Mouse (Mus musculus) heart, adult 11 months (tissue): ENCODE measurements around the gene Itgb7.

ENCODE experiments used
- DNase-seq: peaks from one replicate; pipeline ENCODE4 v3.0.0; 2022

Itgb7 gene

GRCm38 (mm10) chr15:102231748-102232147 is at the start of gene Itgb7:
Itgb7 (minus strand) TSS chr15:102231944.
- peak; percentile 94 for DNase-seq

GRCm38 (mm10) chr15:102280623-102281022 is 48.9 kb upstream of the Itgb7 start:
- DNase-seq: peak; percentile 94

GRCm38 (mm10) chr15:102279783-102280520 is 48.2 kb upstream of the Itgb7 start:
- peak; percentile 92 for DNase-seq

DNA sequence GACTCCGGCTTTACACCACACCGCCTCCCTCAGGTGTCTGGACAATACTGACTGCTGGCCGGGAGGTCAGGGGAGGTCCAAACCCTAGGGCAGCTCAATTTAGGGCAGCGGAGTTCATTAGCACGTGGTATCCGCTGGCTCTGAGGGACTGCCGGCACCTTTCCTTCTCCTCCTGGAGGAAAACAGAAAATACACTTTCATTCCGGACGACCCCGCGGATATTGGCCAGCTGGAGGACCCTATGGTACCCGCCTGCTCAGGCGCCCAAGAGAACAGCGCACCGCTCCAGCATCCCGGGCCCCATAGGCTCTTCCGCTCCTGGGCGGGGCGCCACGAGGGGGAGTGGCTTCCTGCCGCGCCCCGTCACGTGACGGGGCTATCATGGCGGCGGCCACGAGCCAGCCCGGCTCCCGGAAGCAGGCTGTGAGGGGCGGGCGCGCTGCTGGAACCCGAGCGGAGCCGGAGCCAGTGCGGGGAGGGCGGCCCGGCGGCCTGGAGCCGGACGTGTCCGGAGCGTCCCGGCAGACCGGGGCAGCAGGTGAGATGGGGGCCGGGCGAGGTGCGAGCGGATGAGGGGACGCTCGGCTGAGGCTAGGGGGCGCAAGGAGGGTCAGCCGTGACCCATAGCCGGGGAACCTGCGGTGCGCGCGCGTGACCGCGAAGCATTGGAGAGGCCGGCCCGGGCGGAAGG is 47.5 kb upstream of the Itgb7 start, which contains the start of gene Mfsd5:
TSS of gene Mfsd5 (plus strand) at position 363 of the 691 bp plus-strand sequence.
- peak; percentile 99 for DNase-seq

- no peak for DNase-seq
Measured at GRCm38 (mm10) chr15:102278726-102279091, 47.0 kb upstream of the Itgb7 start.

DNA sequence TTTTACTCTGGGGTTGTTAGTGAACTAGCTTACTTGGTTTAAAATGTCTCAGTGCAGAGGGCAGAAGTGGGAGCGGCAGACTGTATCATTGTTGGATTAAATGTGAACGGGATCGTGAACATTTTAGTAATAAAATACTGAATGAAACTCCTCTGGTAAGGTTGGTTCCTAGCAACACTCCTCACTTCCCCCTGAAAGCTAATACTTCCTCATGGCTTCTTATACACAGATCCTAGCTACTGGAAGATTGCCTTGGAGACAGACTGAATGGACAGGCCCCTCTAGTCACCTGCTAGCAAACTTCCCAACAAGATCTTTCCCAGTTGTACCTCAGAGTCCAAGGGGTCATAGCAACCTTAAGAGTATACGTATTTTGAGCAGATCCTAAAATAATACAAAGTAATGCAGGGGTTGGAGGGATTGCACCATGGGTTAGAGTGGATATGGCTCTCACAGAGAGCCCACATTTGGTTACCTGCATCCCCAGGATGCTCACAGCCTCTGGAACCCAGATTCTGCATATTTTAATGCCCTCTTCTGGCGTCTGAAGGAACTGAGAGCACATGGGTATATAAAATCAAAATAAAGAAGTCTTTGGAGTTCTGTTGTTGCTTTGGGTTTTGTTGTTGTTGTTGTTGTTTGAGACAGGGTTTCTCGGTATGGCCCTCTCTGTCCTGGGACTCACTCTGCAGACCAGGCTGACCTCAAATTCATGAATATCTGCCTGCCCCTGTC is 42.4 kb upstream of the Itgb7 start:
- no peak for DNase-seq

- DNase-seq: peak; percentile 85
Measured at GRCm38 (mm10) chr15:102271441-102271840, 39.7 kb upstream of the Itgb7 start.

- DNase-seq: peak; percentile 87
Measured at GRCm38 (mm10) chr15:102270274-102270960, 38.7 kb upstream of the Itgb7 start, which contains the start of gene Gm9918. Gm9918 (plus strand) TSS chr15:102270563.

DNA sequence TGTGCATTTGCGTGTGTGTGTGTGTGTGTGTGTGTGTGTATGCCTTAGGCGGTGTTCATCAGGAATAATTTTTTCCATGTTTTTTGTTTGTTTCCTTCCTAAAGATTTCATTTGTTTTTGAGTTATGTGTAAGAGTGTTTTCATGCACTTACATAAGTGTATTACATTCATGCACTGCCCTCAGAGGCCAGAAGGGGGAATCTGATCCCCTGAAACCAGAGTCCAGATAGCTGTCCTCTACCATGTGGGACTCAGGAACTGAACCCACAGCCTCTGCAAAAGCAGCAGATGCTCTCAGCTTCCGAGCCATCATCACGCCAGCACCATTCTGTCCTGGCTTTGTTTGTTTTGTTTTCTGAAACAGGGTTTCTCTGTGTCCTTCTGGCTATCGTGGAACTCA is 33.8 kb upstream of the Itgb7 start:
- DNase-seq: no peak

DNA sequence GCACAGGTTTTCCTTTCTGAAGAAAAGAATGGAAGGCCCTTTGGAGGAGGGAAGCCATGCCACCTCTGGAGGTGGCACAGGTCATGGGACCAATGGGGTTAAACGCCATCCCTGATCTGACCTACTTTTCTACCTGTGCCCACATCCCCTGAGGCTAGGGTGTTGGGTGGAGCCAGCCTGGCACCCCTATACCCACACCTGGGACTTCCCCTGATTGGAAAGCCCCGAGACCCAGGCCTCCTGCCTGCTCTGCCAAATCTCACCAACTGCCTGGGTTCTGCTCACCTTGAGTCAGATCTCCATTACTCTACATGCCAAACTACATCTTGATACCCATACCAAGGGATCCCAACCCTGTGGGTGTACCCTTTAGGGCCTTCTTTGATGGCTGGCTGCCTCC is 31.3 kb upstream of the Itgb7 start:
- DNase-seq: peak; percentile 92

- DNase-seq: no peak
Measured at GRCm38 (mm10) chr15:102262582-102262981, 30.8 kb upstream of the Itgb7 start.

- peak; percentile 96 for DNase-seq
Measured at GRCm38 (mm10) chr15:102258581-102259253, 27.0 kb upstream of the Itgb7 start.

- peak; percentile 98 for DNase-seq
Measured at GRCm38 (mm10) chr15:102258076-102258470, 26.3 kb upstream of the Itgb7 start.

DNA sequence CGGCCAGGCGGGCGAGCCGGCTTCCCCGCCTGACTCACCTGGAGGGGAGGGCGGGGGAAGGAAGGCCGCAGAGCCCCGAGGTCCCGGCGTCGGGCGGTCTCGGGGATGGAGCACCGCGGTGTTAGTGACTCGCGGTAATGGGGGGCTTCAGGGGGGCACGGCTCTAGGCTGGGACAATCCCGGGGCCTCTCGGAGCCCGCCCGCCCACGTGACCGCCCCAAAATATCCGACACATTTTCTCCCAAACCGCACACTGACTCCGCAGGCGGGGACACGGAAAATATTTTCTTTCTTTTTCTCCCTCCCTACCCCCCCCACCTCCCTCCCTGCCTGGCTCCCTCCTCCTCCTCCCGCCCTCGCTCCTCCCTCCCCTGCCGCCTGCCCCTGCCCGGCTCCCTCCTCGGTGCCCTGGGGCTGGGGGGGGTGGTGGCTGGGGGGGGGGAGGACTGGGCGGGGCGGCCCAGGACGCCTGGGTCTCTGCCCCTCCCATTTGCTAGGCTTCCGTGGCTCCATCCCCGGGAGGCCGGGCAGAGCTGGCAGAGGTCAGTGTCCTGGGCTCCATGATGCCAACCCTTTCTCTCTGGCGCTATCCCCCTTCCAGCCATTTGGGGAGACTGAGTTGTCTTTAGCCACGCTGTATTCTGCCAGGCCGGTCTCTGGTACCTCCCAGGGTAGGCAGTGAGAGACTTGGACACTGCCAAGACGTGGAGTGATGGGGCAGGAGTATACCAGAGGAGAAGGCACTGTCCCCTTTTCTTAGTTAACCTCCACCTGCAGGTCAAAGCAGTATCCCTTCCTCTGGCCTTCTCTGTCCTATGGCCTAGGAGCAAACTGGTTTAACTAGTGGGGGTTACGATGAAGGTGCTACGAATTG is 25.7 kb upstream of the Itgb7 start, which contains the start of gene Rarg:
TSS of gene Rarg (minus strand) at position 316 of the 874 bp plus-strand sequence.
- peak; percentile 98 for DNase-seq

DNA sequence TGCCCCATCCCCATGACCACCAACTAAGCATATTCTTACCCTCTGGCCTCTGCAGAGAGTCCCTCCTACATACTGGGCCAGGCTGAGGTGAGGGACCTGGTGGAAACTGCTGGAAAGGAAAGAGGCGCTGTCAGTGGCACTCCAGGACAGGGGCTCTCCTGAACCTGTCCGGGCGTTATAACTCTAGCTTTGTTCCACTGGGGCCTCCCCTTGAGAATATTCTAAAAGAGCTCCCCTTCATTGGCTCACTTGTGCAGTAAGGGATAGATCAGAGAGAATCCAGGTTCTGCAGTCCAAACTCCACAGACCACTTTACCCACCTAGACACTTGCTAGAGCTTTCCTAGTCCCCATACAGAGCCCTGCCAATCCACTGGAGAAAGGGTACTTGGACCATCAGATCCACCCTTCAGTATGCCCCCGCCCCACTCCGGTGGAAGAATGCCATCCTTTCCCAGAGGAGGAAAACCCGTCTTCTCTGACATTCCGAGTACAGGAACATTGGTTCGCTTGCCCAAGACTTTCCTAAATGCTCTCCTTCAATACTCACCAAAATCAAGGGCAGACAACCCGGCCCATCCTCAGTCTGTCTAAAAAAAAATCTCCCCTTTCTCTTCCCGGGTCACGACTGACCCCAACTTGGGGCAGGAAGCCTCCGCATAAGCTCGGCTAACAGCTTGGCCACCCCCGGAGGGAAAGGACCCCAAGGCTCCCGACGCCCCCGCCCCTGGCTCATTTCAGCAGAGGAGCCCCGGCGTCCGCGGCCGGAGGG is 24.9 kb upstream of the Itgb7 start:
- peak; percentile 92 for DNase-seq

DNA sequence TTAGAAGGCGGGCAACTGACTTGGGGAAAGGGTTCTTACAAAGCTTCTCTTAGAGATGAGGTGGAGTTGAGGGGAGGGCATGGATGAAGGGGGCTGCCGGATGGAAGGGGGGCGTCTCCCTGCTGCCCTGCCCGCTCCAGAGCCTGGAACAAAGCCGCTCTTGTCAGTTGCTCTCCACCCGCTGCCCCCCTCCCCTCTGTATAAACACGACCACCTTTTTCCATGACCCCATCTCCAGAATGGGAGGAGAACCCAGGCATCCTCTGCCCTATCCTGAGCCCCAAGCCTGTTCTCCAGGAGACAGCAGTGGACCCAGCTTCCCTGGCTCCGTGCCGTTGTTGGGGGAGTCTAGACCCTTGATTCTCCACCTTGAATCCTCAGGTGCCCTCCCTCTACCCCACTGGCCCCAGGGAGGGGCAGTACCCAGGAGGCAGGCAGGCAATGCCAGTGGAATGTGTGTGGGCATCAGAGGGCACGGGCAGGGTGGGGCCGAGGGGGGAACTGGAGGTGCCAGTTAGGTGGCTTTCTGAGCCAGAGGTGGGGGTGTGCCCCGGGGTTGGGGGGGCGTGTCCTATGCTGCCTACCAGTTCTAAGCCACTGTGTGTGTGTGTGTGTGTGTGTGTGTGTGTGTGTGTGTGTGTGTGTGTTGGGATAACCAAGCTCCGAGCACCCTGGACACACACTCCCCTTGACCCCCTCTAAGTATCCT is 24.0 kb upstream of the Itgb7 start:
- DNase-seq: peak; percentile 94

DNA sequence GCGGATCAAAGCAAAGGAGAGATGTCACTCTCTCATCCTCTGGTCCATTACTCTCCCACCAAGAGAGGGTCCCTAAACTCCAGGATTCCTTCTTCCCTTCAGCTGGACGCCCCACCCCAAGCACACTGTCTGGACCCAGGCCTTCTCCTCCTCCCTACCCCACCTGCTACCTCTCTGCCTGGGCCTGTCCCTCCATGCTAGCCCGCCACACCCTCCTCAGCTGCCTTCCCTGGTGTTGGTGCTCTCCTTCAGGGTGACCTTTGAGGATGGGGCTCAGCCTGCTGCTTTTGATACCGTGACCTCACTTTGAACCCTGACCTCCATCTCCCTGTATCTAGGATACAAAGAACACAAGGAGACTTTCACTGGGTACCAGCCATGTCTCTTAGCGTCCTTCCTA is 18.8 kb upstream of the Itgb7 start:
- peak; percentile 89 for DNase-seq

DNA sequence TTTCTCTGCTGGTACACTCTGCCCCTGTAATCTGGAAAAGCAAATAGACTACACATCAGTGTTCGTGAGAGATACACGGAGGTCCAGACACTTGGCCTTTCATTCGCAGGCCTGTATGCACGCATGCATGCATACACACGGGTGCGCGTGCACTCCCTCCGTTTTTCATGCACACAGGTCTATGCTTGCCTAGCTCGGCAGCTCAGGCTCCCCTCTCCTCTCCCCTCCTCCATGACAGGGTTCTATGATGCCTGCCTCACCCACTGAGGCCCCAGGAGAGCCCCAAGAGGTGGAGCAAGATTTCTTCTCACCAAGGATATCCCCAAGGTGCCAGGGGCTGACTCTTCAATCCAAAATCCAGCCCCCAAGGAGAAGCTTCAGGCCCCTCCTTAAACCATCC is 18.2 kb upstream of the Itgb7 start:
- no peak for DNase-seq

DNA sequence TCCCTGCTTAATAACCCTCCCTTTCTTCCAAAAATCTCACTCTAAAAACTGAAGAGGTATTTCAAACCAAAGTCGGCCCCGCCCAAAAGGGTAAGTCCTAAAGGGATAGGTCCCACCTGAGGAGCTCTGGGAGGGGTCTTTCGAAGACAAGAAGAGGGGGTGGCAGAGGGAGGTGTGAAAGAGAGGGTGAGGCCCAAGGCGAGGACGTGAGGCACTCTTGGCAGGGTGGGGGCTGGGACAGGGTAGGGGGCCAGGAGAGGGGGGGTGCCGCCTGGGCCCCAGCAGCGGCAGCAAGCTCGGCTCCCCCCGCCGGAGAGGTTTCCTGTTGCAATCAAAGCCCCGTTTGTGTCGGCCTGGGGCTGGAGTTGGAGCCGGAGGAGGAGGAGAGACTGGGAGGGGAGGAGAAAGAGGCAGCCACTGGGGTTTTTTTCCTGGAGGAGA is 17.5 kb upstream of the Itgb7 start:
- DNase-seq: peak; percentile 97

DNA sequence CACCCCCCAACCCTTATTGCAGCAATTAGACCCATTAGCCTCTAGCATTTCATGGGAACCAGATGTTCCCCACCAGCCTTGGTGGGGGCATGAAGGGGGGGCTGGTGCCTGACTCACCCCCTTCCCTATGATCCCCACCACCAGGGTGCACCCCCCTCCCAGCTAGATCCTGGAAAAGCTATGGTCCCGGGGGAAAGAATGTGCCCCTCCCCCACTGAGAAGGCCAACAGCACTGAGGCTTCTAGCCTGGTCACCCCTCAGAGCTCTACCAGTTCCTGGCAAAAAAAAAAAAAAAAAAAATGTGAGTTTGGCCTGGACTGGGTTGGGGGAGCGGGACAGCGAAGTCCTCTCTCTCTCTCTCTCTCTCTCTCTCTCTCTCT is 17.1 kb upstream of the Itgb7 start:
- DNase-seq: no peak
